Mouse (Mus musculus) CH12.LX (cell line): ENCODE results near the gene Rpl38.

Experiments
- CHD2 ChIP-seq: IDR thresholded peaks from 2 replicates; pipeline ENCODE4 v1.6.1; 2011; ENCODE audit warnings: low read length, improper control_type of control experiment
- CTCF ChIP-seq, 2 experiments: IDR thresholded peaks in 1 of 2; conservative IDR thresholded peaks in 1 of 2; 2 replicates each; pipeline ENCODE4 v1.5.1; 2011 to 2012; ENCODE audit warnings: low read depth in 2 of 2, low read length in 2 of 2, improper control_type of control experiment in 1 of 2, inconsistent platforms in 1 of 2, mild to moderate bottlenecking in 1 of 2, moderate library complexity in 1 of 2
- E2F4 ChIP-seq: IDR thresholded peaks from 2 replicates; pipeline ENCODE4 v1.6.1; 2011; ENCODE audit warnings: low read depth, low read length, improper control_type of control experiment; ENCODE audit not compliant: insufficient replicate concordance
- ELF1 ChIP-seq: IDR thresholded peaks from 2 replicates; pipeline ENCODE4 v1.6.1; 2014; ENCODE audit warnings: low read depth, mild to moderate bottlenecking, inconsistent platforms, low read length, improper control_type of control experiment
- ETS1 ChIP-seq: conservative IDR thresholded peaks from 2 replicates; pipeline ENCODE4 v1.6.1; 2012; ENCODE audit warnings: low read depth, mild to moderate bottlenecking, inconsistent platforms, low read length, improper control_type of control experiment, moderate library complexity
- POLR2AphosphoS2 ChIP-seq: IDR thresholded peaks from 2 replicates; pipeline ENCODE4 v1.6.1; 2011; ENCODE audit warnings: low read depth, low read length, improper control_type of control experiment

DNA sequence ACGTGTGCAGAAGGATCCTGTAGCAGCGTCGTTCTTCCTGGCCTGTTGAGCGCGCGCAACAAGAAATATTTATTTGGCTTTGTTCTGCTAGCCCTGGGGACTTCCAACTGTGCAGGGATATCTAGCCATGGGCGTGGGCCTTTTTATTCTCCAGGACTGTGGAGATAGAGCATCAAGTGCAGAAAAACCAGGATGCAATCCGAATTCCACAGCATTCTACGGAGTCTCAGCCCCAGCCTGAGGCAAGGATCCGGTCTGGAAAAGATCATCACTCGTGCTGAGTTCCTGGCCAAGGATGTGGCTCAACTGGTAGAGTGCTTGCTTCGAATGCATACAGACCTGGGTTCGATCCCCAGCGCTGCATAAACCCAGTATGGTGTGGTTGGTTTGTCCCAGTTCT is 6.2 kb upstream of the Rpl38 start:
- TF ChIP-seq CHD2, result no peak
- no peak for TF ChIP-seq E2F4
- TF ChIP-seq CTCF (conservative IDR thresholded peaks at IDR 0.05 in 1 of 2, IDR thresholded peaks at IDR 0.05 in 1 of 2; ENCODE audit: low read depth in 2 of 2, low read length in 2 of 2), result no peak
- no peak for TF ChIP-seq ETS1
- no peak for TF ChIP-seq ELF1
- TF ChIP-seq POLR2AphosphoS2, result no peak
